Mouse (Mus musculus): ENCODE results near the gene Pafah2. TPM values are rescaled to one million over a fixed set of nuclear protein-coding genes. Genes with fewer than 3 reads are reported as not detected.
A peak's percentile ranks its signal among the peaks of the same experiment; 100 is the strongest.
"Not testable (repeated sequence)": the region's sequence is repeated elsewhere in the genome, so short reads cannot be mapped to it uniquely, and the experiment has no call there.

Gene Pafah2
- polyA plus RNA-seq, 1 experiment = 4.9 TPM

GRCm38 (mm10) chr4:134372294-134372747 is 23.8 kb upstream of the Pafah2 start:
- WGBS = under 1% methylated on average over 16 of the region's 16 CpGs
- DNase-seq (ENCODE audit: low read depth in 1 of 2, low spot score in 2 of 2) = peak in 1 of 2 experiments; percentile 72

GRCm38 (mm10) chr4:134373295-134373694 is 22.8 kb upstream of the Pafah2 start:
- no peak overlapping the region for H3K27ac ChIP-seq (ENCODE audit: insufficient read depth, low read length)
- no peak for DNase-seq (ENCODE audit: low read depth in 1 of 2, low spot score in 2 of 2)
- peaks cover 10% of the 10 kb centered on the region; the same call in 1 of the 2 replicates for H3K4me1 ChIP-seq (ENCODE audit: control insufficient read depth, insufficient read depth, insufficient read length)
- no peaks in the 10 kb centered on the region for H3K36me3 ChIP-seq (ENCODE audit: control insufficient read depth, insufficient read depth, low read length)
- H3K4me3 ChIP-seq (ENCODE audit: extremely low read depth, insufficient read depth, insufficient read length) = no peak overlapping the region
- peaks cover 12% of the 10 kb centered on the region for H3K27me3 ChIP-seq (ENCODE audit: control insufficient read depth, insufficient read depth, low read length)
- no peak for TF ChIP-seq CTCF (IDR thresholded peaks at IDR 0.05; ENCODE audit: extremely low read depth, insufficient read depth, insufficient read length, insufficient replicate concordance)
- no peak for TF ChIP-seq POLR2A (IDR thresholded peaks at IDR 0.05; ENCODE audit: low read depth, low read length)
- 91% methylated on average over 8 of the region's 8 CpGs for WGBS

More at GRCm38 (mm10) chr4:134372294-134372747, 23.8 kb upstream of the Pafah2 start:
- H3K4me3 ChIP-seq (ENCODE audit: extremely low read depth, insufficient read depth, insufficient read length) = peak overlapping the region; percentile 64
- no peak overlapping the region for H3K27ac ChIP-seq (ENCODE audit: insufficient read depth, low read length)
- H3K27me3 ChIP-seq (ENCODE audit: control insufficient read depth, insufficient read depth, low read length) = peaks cover 12% of the 10 kb centered on the region
- no peaks in the 10 kb centered on the region for H3K36me3 ChIP-seq (ENCODE audit: control insufficient read depth, insufficient read depth, low read length)
- TF ChIP-seq POLR2A (IDR thresholded peaks at IDR 0.05; ENCODE audit: low read depth, low read length) (no peak), CTCF (IDR thresholded peaks at IDR 0.05; ENCODE audit: extremely low read depth, insufficient read depth, insufficient read length, insufficient replicate concordance) (no peak)
- peaks cover 10% of the 10 kb centered on the region; the same call in 1 of the 2 replicates for H3K4me1 ChIP-seq (ENCODE audit: control insufficient read depth, insufficient read depth, insufficient read length)

GRCm38 (mm10) chr4:134374306-134374705 is 21.8 kb upstream of the Pafah2 start:
- WGBS = 64% methylated on average over 1 of the region's 1 CpGs
- Histone ChIP-seq H3K4me3 (ENCODE audit: extremely low read depth, insufficient read depth, insufficient read length) (no peak overlapping the region), H3K36me3 (ENCODE audit: control insufficient read depth, insufficient read depth, low read length) (no peaks in the 10 kb centered on the region), H3K27me3 (ENCODE audit: control insufficient read depth, insufficient read depth, low read length) (peaks cover 12% of the 10 kb centered on the region), H3K27ac (ENCODE audit: insufficient read depth, low read length) (no peak overlapping the region), H3K4me1 (ENCODE audit: control insufficient read depth, insufficient read depth, insufficient read length) (peaks cover 10% of the 10 kb centered on the region; the same call in 1 of the 2 replicates)
- DNase-seq (ENCODE audit: low read depth in 1 of 2, low spot score in 2 of 2) = no peak
- no peak for TF ChIP-seq POLR2A (IDR thresholded peaks at IDR 0.05; ENCODE audit: low read depth, low read length)
- TF ChIP-seq CTCF (IDR thresholded peaks at IDR 0.05; ENCODE audit: extremely low read depth, insufficient read depth, insufficient read length, insufficient replicate concordance) = no peak

GRCm38 (mm10) chr4:134378089-134378615 is 18.0 kb upstream of the Pafah2 start:
- no peak overlapping the region for H3K4me3 ChIP-seq (ENCODE audit: extremely low read depth, insufficient read depth, insufficient read length)
- no peaks in the 10 kb centered on the region for H3K36me3 ChIP-seq (ENCODE audit: control insufficient read depth, insufficient read depth, low read length)
- TF ChIP-seq CTCF (IDR thresholded peaks at IDR 0.05; ENCODE audit: extremely low read depth, insufficient read depth, insufficient read length, insufficient replicate concordance) (no peak), POLR2A (IDR thresholded peaks at IDR 0.05; ENCODE audit: low read depth, low read length) (no peak)
- 62% methylated on average over 10 of the region's 10 CpGs for WGBS
- no peak for DNase-seq (ENCODE audit: low read depth in 1 of 2, low spot score in 2 of 2)
- H3K27ac ChIP-seq (ENCODE audit: insufficient read depth, low read length) = no peak overlapping the region
- H3K27me3 ChIP-seq (ENCODE audit: control insufficient read depth, insufficient read depth, low read length) = no peaks in the 10 kb centered on the region
- H3K4me1 ChIP-seq (ENCODE audit: control insufficient read depth, insufficient read depth, insufficient read length) = no peaks in the 10 kb centered on the region

- WGBS = 88% methylated on average over 8 of the region's 8 CpGs
- Histone ChIP-seq H3K27me3 (ENCODE audit: control insufficient read depth, insufficient read depth, low read length) (no peaks in the 10 kb centered on the region), H3K36me3 (ENCODE audit: control insufficient read depth, insufficient read depth, low read length) (no peaks in the 10 kb centered on the region), H3K4me3 (ENCODE audit: extremely low read depth, insufficient read depth, insufficient read length) (no peak overlapping the region), H3K4me1 (ENCODE audit: control insufficient read depth, insufficient read depth, insufficient read length) (no peaks in the 10 kb centered on the region), H3K27ac (ENCODE audit: insufficient read depth, low read length) (no peak overlapping the region)
- DNase-seq (ENCODE audit: low read depth in 1 of 2, low spot score in 2 of 2) = no peak
- TF ChIP-seq POLR2A (IDR thresholded peaks at IDR 0.05; ENCODE audit: low read depth, low read length) (no peak), CTCF (IDR thresholded peaks at IDR 0.05; ENCODE audit: extremely low read depth, insufficient read depth, insufficient read length, insufficient replicate concordance) (no peak)
Measured at GRCm38 (mm10) chr4:134379510-134379909, 16.6 kb upstream of the Pafah2 start.

GRCm38 (mm10) chr4:134383750-134384149 is 12.4 kb upstream of the Pafah2 start, which contains the start of gene Extl1:
Gene Extl1 (minus strand): TSS chr4:134383850.
- WGBS = 89% methylated on average over 2 of the region's 6 CpGs
- H3K36me3 ChIP-seq (ENCODE audit: control insufficient read depth, insufficient read depth, low read length); H3K27ac ChIP-seq (ENCODE audit: insufficient read depth, low read length): not testable (repeated sequence)

GRCm38 (mm10) chr4:134387268-134387667 is 8.9 kb upstream of the Pafah2 start:
- no peaks in the 10 kb centered on the region for H3K27me3 ChIP-seq (ENCODE audit: control insufficient read depth, insufficient read depth, low read length)
- no peaks in the 10 kb centered on the region for H3K4me1 ChIP-seq (ENCODE audit: control insufficient read depth, insufficient read depth, insufficient read length)
- no peak overlapping the region for H3K27ac ChIP-seq (ENCODE audit: insufficient read depth, low read length)
- H3K36me3 ChIP-seq (ENCODE audit: control insufficient read depth, insufficient read depth, low read length) = no peaks in the 10 kb centered on the region
- no peak for DNase-seq (ENCODE audit: low read depth in 1 of 2, low spot score in 2 of 2)
- H3K4me3 ChIP-seq (ENCODE audit: extremely low read depth, insufficient read depth, insufficient read length) = no peak overlapping the region
- 65% methylated on average over 6 of the region's 6 CpGs for WGBS
- TF ChIP-seq POLR2A (IDR thresholded peaks at IDR 0.05; ENCODE audit: low read depth, low read length) (no peak), CTCF (IDR thresholded peaks at IDR 0.05; ENCODE audit: extremely low read depth, insufficient read depth, insufficient read length, insufficient replicate concordance) (0 out of 2 replicates have a peak, but pooled peaks have one; percentile 3)

More at GRCm38 (mm10) chr4:134383750-134384149, 12.4 kb upstream of the Pafah2 start, which contains the start of gene Extl1:
- not testable (repeated sequence) for H3K4me3 ChIP-seq (ENCODE audit: extremely low read depth, insufficient read depth, insufficient read length); H3K27me3 ChIP-seq (ENCODE audit: control insufficient read depth, insufficient read depth, low read length); H3K4me1 ChIP-seq (ENCODE audit: control insufficient read depth, insufficient read depth, insufficient read length); DNase-seq (ENCODE audit: low read depth in 1 of 2, low spot score in 2 of 2)

All from spleen, adult 2 months (tissue).